ENCODE assay signal across 11 mouse cellular contexts in genomic region chr4:130066816-130067215, GRCm38 (mm10). TPM values are rescaled to one million over a fixed set of nuclear protein-coding genes. Genes with fewer than 3 reads are reported as not detected.
DNase-seq lines count a peak whose midpoint lies in the region; ATAC-seq and TF ChIP-seq lines count a peak whose summit lies in the region.
"Had no signal": no experiment of that assay in that cellular context is flagged by ENCODE, and none has a peak within 500 bp of the region (broad histone marks: within the 10 kb centered on the region; RNA-seq: fewer than 3 reads in every experiment).

No protein-coding gene starts in this region.

- peak; percentile 53 for DNase-seq in hindbrain, postnatal 0 days (ENCODE audit: low spot score)
- no peak for DNase-seq in hindbrain, embryonic 14.5 days (ENCODE audit: low spot score)
- peak; percentile 81 for DNase-seq in ES-CJ7 (ENCODE audit: low read depth, low spot score)
- peak; percentile 10 for DNase-seq in c-Kit-positive CD71-negative TER-119-negative erythroid progenitor cells, embryonic 14.5 days (ENCODE audit: low read depth)
- peak; percentile 50 for DNase-seq in limb, embryonic 11.5 days (ENCODE audit: low spot score)
- DNase-seq in thymus, postnatal 25 days: peak; percentile 34
- DNase-seq in urinary bladder, adult 18-20 months (ENCODE audit: low spot score in 2 of 2): no peak

- no peaks in the 10 kb centered on the region for H3K9me3 ChIP-seq in hindbrain, postnatal 0 days (ENCODE audit: low read length)
- no peaks in the 10 kb centered on the region for H3K9me3 ChIP-seq in hindbrain, embryonic 14.5 days (ENCODE audit: control insufficient read depth, low read length)
- no peaks in the 10 kb centered on the region for H3K9me3 ChIP-seq in limb, embryonic 11.5 days (ENCODE audit: control insufficient read depth, low read length)
- H3K9me3 ChIP-seq in midbrain, embryonic 16.5 days (replicated peaks; ENCODE audit: control insufficient read depth, low read length, poor library complexity, severe bottlenecking): no peaks in the 10 kb centered on the region
- H3K9me3 ChIP-seq: embryonic facial prominence, embryonic 12.5 days; liver, embryonic 15.5 days; stomach, embryonic 15.5 days had no signal

- no peak overlapping the region for H3K4me3 ChIP-seq in hindbrain, postnatal 0 days (ENCODE audit: low read length)
- no peak overlapping the region for H3K4me3 ChIP-seq in hindbrain, embryonic 14.5 days (replicated peaks; ENCODE audit: low read length)
- no peak overlapping the region for H3K4me3 ChIP-seq in limb, embryonic 11.5 days (ENCODE audit: low read depth, low read length)
- no peak overlapping the region for H3K4me3 ChIP-seq in midbrain, embryonic 16.5 days (ENCODE audit: low read depth, low read length)
- H3K4me3 ChIP-seq: embryonic facial prominence, embryonic 12.5 days; liver, embryonic 15.5 days; stomach, embryonic 15.5 days had no signal

- no peaks in the 10 kb centered on the region for H3K36me3 ChIP-seq in hindbrain, postnatal 0 days (ENCODE audit: insufficient read depth, low read length)
- no peaks in the 10 kb centered on the region for H3K36me3 ChIP-seq in hindbrain, embryonic 14.5 days (replicated peaks; ENCODE audit: control insufficient read depth, insufficient read depth)
- H3K36me3 ChIP-seq in limb, embryonic 11.5 days (ENCODE audit: control insufficient read depth, insufficient read depth, low read length): no peaks in the 10 kb centered on the region
- H3K36me3 ChIP-seq in midbrain, embryonic 16.5 days (ENCODE audit: control insufficient read depth, insufficient read depth, low read length): no peaks in the 10 kb centered on the region
- H3K36me3 ChIP-seq: embryonic facial prominence, embryonic 12.5 days; liver, embryonic 15.5 days had no signal

- WGBS in hindbrain, postnatal 0 days: 19% methylated on average over 8 of the region's 8 CpGs
- WGBS in hindbrain, embryonic 14.5 days: 14% methylated on average over 8 of the region's 8 CpGs
- 9% methylated on average over 8 of the region's 8 CpGs for WGBS in limb, embryonic 11.5 days
- 10% methylated on average over 8 of the region's 8 CpGs for WGBS in midbrain, embryonic 16.5 days

- no peak overlapping the region for H3K9ac ChIP-seq in hindbrain, postnatal 0 days (replicated peaks; ENCODE audit: low read length)
- H3K9ac ChIP-seq in hindbrain, embryonic 14.5 days: no peak overlapping the region
- H3K9ac ChIP-seq in limb, embryonic 11.5 days (ENCODE audit: low read length): no peak overlapping the region
- no peak overlapping the region for H3K9ac ChIP-seq in midbrain, embryonic 16.5 days (ENCODE audit: low read depth, low read length)
- H3K9ac ChIP-seq: liver, embryonic 15.5 days; stomach, embryonic 15.5 days had no signal

- no peak for ATAC-seq in hindbrain, postnatal 0 days
- no peak for ATAC-seq in hindbrain, embryonic 14.5 days (ENCODE audit: low FRiP score)
- no peak for ATAC-seq in limb, embryonic 11.5 days (ENCODE audit: insufficient number of reproducible peaks, low FRiP score, low TSS enrichment, low read depth)
- no peak for ATAC-seq in midbrain, embryonic 16.5 days

- peak; percentile 81 for TF ChIP-seq CTCF in hindbrain, postnatal 0 days (IDR thresholded peaks at IDR 0.05; ENCODE audit: low read depth)

- H3K4me1 ChIP-seq in hindbrain, postnatal 0 days (ENCODE audit: insufficient read depth, low read length): no peaks in the 10 kb centered on the region
- H3K4me1 ChIP-seq in hindbrain, embryonic 14.5 days (replicated peaks; ENCODE audit: control insufficient read depth, insufficient read depth, low read length): no peaks in the 10 kb centered on the region
- H3K4me1 ChIP-seq in limb, embryonic 11.5 days (ENCODE audit: control insufficient read depth, insufficient read depth, low read length): 0 out of 2 replicates have a peak, but pooled peaks cover 2% of the 10 kb centered on the region
- no peaks in the 10 kb centered on the region for H3K4me1 ChIP-seq in midbrain, embryonic 16.5 days (ENCODE audit: control insufficient read depth, insufficient read depth, low read length)
- H3K4me1 ChIP-seq: embryonic facial prominence, embryonic 12.5 days; liver, embryonic 15.5 days; stomach, embryonic 15.5 days had no signal

- H3K27ac ChIP-seq in hindbrain, postnatal 0 days: no peak overlapping the region
- no peak overlapping the region for H3K27ac ChIP-seq in hindbrain, embryonic 14.5 days
- H3K27ac ChIP-seq in limb, embryonic 11.5 days (replicated peaks; ENCODE audit: low read depth, low read length): no peak overlapping the region
- H3K27ac ChIP-seq in midbrain, embryonic 16.5 days (ENCODE audit: low read length): no peak overlapping the region
- H3K27ac ChIP-seq: embryonic facial prominence, embryonic 12.5 days; liver, embryonic 15.5 days; stomach, embryonic 15.5 days had no signal

- H3K4me2 ChIP-seq in hindbrain, postnatal 0 days (ENCODE audit: low read depth, low read length): no peak overlapping the region
- H3K4me2 ChIP-seq in hindbrain, embryonic 14.5 days (replicated peaks): no peak overlapping the region
- H3K4me2 ChIP-seq in limb, embryonic 11.5 days (ENCODE audit: low read depth, severe bottlenecking): no peak overlapping the region
- no peak overlapping the region for H3K4me2 ChIP-seq in midbrain, embryonic 16.5 days (ENCODE audit: low read length)
- H3K4me2 ChIP-seq: embryonic facial prominence, embryonic 12.5 days; liver, embryonic 15.5 days; stomach, embryonic 15.5 days had no signal

- no peaks in the 10 kb centered on the region for H3K27me3 ChIP-seq in hindbrain, postnatal 0 days (ENCODE audit: insufficient read depth, low read length)
- H3K27me3 ChIP-seq in hindbrain, embryonic 14.5 days (ENCODE audit: control insufficient read depth, insufficient read depth, low read length): no peaks in the 10 kb centered on the region
- H3K27me3 ChIP-seq in limb, embryonic 11.5 days (ENCODE audit: control insufficient read depth, insufficient read depth, low read length): no peaks in the 10 kb centered on the region
- H3K27me3 ChIP-seq in midbrain, embryonic 16.5 days (ENCODE audit: control insufficient read depth, insufficient read depth, low read depth, low read length): no peaks in the 10 kb centered on the region
- H3K27me3 ChIP-seq: embryonic facial prominence, embryonic 12.5 days; liver, embryonic 15.5 days; stomach, embryonic 15.5 days had no signal

RNA-seq across cellular contexts. Expression of gene Col16a1, which starts 19.2 kb away (rescaled TPM):
- total RNA-seq in hindbrain, postnatal 0 days (2014; rRNA removed): 19.9 and 21.5 TPM in 2 replicates
- 13.1 and 13.8 TPM in 2 replicates for polyA plus RNA-seq in hindbrain, postnatal 0 days (2015; fragmentation: Nextera tagmentation; extraction: Ambion mirVana)
- 10.1 and 11.1 TPM in 2 replicates for polyA plus RNA-seq in hindbrain, embryonic 14.5 days (2014; fragmentation: Nextera tagmentation; extraction: Ambion mirVana)
- 8.1 and 8.2 TPM in 2 replicates for polyA plus RNA-seq in limb, embryonic 11.5 days (2014; fragmentation: Nextera tagmentation; extraction: Ambion mirVana)
- 8.6 and 10.5 TPM in 2 replicates for polyA plus RNA-seq in midbrain, embryonic 16.5 days (2015; fragmentation: Nextera tagmentation; extraction: Ambion mirVana)

RNA-seq across cellular contexts. Expression of gene Pef1, which starts 35.5 kb away (rescaled TPM):
- total RNA-seq in hindbrain, postnatal 0 days (2014; rRNA removed): 82.6 and 93.4 TPM in 2 replicates
- polyA plus RNA-seq in hindbrain, postnatal 0 days (2015; fragmentation: Nextera tagmentation; extraction: Ambion mirVana): 59.8 and 62.0 TPM in 2 replicates
- polyA plus RNA-seq in hindbrain, embryonic 14.5 days (2014; fragmentation: Nextera tagmentation; extraction: Ambion mirVana): 66.0 and 77.7 TPM in 2 replicates
- polyA plus RNA-seq in limb, embryonic 11.5 days (2014; fragmentation: Nextera tagmentation; extraction: Ambion mirVana): 69.0 and 76.5 TPM in 2 replicates
- 62.1 and 62.3 TPM in 2 replicates for polyA plus RNA-seq in midbrain, embryonic 16.5 days (2015; fragmentation: Nextera tagmentation; extraction: Ambion mirVana)

Comparison
In these comparisons a context has a peak if more than half of its experiments do, and no peak if none do; other contexts are left out.
1. DNase-seq: peak in hindbrain, postnatal 0 days (single experiment), ES-CJ7 (single experiment), c-Kit-positive CD71-negative TER-119-negative erythroid progenitor cells, embryonic 14.5 days (single experiment), limb, embryonic 11.5 days (single experiment) and thymus, postnatal 25 days (single experiment); none in hindbrain, embryonic 14.5 days (single experiment) and urinary bladder, adult 18-20 months (0 of 2).